Mouse (Mus musculus) forebrain, embryonic 14.5 days (tissue): ENCODE results near the gene Lsr. TPM values are rescaled to one million over a fixed set of nuclear protein-coding genes. Genes with fewer than 3 reads are reported as not detected.

Experiments
- ATAC-seq: fragments of 200-750 bp; cut with Nextera tagmentation; 2 replicates; pipeline ENCODE4 v1.8.0; 2017; ENCODE audit warnings: mild to moderate bottlenecking, moderate library complexity
- DNase-seq: peaks from one replicate; pipeline ENCODE4 v3.0.0-alpha.2; 2015; ENCODE audit warnings: low spot score
- H3K27ac ChIP-seq: fragments of 300-500 bp; sonication (generic); 2 replicates; pipeline ENCODE4 v1.5.1; 2014; ENCODE audit warnings: low read depth, mild to moderate bottlenecking, control low read depth, low read length, moderate library complexity
- H3K27me3 ChIP-seq: fragments of 300-500 bp; sonication (generic); replicated peaks from 2 replicates; pipeline ENCODE4 v1.6.1; 2014; ENCODE audit warnings: low read length, control low read depth, mixed read lengths; ENCODE audit not compliant: control insufficient read depth, insufficient read depth
- H3K36me3 ChIP-seq: fragments of 300-500 bp; sonication (generic); 2 replicates; pipeline ENCODE4 v1.6.1; 2014; ENCODE audit warnings: low read length, control low read depth; ENCODE audit not compliant: control insufficient read depth, insufficient read depth
- H3K4me1 ChIP-seq: fragments of 300-500 bp; sonication (generic); 2 replicates; pipeline ENCODE4 v1.6.1; 2014; ENCODE audit warnings: antibody characterized with exemption, low read length, control low read depth; ENCODE audit not compliant: control insufficient read depth, insufficient read depth
- H3K4me2 ChIP-seq: fragments of 300-500 bp; sonication (generic); 2 replicates; pipeline ENCODE4 v1.6.1; 2014; ENCODE audit warnings: mild to moderate bottlenecking, control low read depth, low read length
- H3K4me3 ChIP-seq: fragments of 300-500 bp; sonication (generic); 2 replicates; pipeline ENCODE4 v1.5.1; 2014; ENCODE audit warnings: low read depth, low read length, control low read depth
- H3K9ac ChIP-seq: fragments of 300-500 bp; sonication (generic); 2 replicates; pipeline ENCODE4 v1.6.1; 2014; ENCODE audit warnings: mild to moderate bottlenecking, low read length, control low read depth, moderate library complexity
- H3K9me3 ChIP-seq: fragments of 300-500 bp; sonication (generic); replicated peaks from 2 replicates; pipeline ENCODE4 v1.6.1; 2016; ENCODE audit warnings: low read length, control low read depth, mixed read lengths; ENCODE audit not compliant: control insufficient read depth
- WGBS: fragments of 180-500 bp; shearing (Covaris S2); extraction: QIAGEN DNeasy Blood & Tissue Kit; methylation state at CpG from one replicate; pipeline ENCODE4 v1.1.7; 2014; 5-methylcytosine and 5-hydroxymethylcytosine counted together
- polyA plus RNA-seq: library from polyadenylated mRNA; unstranded; fragments of >200 nt; fragmentation: Nextera tagmentation; extraction: Ambion mirVana; gene quantifications from 2 replicates; pipeline ENCODE4 v1.2.1, GENCODE M21; 2014

Gene Lsr
- polyA plus RNA-seq, 1 experiment from 2014 or later: 16.8 TPM

DNA sequence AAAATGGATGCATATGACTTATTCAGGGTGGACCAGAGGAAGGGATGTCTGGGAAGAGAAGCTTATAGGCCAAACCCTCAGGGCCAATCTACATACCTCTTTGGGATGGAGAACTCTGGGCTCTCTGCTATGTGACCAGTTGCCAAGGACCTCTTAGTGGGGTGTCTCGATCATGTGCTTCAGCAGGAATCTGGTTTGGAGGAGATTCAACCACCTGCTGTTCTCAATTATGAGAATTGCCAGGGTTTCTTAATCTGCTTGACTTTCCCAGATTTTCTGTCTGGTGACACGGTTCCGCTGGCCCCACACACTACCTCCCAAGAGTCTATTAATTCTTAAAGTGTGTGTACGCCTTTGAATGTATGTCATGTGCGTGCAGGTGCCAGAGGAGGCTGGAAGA, 20.7 kb upstream of the Lsr start:
- no peak overlapping the region for H3K9ac ChIP-seq
- ATAC-seq (no peak), DNase-seq (no peak)
- no peak overlapping the region for H3K4me2 ChIP-seq
- H3K4me1 ChIP-seq: no peaks in the 10 kb centered on the region
- no peaks in the 10 kb centered on the region for H3K9me3 ChIP-seq
- H3K4me3 ChIP-seq: no peak overlapping the region
- WGBS: 84% methylated on average over 5 of the region's 5 CpGs
- no peaks in the 10 kb centered on the region for H3K36me3 ChIP-seq
- H3K27ac ChIP-seq: no peak overlapping the region
- H3K27me3 ChIP-seq: no peaks in the 10 kb centered on the region

DNA sequence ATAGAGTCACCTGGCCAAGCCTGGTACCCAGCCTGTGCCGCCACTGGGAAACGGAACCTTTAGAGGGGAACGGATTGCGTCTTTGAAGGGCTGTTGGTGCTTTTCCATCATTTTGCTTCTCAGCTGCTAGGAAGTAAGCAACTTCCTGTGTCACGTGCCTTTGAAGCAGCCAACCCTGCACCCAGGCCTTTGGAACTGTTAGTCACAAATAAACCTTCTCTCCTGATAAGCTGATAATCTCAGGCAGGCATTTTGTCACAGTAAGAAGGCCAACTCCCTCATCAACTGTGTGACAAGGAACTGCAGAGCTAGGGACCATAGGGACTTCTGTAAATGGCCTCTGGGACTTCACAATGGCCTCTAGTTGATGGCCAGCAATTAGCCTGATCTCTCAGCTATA, 18.9 kb upstream of the Lsr start:
- H3K27me3 ChIP-seq: no peaks in the 10 kb centered on the region
- no peaks in the 10 kb centered on the region for H3K36me3 ChIP-seq
- H3K27ac ChIP-seq: no peak overlapping the region
- H3K9me3 ChIP-seq: no peaks in the 10 kb centered on the region
- WGBS: 89% methylated on average over 5 of the region's 5 CpGs
- ATAC-seq (no peak), DNase-seq (no peak)
- no peak overlapping the region for H3K4me3 ChIP-seq
- H3K4me1 ChIP-seq: no peaks in the 10 kb centered on the region
- H3K4me2 ChIP-seq: no peak overlapping the region
- no peak overlapping the region for H3K9ac ChIP-seq

DNA sequence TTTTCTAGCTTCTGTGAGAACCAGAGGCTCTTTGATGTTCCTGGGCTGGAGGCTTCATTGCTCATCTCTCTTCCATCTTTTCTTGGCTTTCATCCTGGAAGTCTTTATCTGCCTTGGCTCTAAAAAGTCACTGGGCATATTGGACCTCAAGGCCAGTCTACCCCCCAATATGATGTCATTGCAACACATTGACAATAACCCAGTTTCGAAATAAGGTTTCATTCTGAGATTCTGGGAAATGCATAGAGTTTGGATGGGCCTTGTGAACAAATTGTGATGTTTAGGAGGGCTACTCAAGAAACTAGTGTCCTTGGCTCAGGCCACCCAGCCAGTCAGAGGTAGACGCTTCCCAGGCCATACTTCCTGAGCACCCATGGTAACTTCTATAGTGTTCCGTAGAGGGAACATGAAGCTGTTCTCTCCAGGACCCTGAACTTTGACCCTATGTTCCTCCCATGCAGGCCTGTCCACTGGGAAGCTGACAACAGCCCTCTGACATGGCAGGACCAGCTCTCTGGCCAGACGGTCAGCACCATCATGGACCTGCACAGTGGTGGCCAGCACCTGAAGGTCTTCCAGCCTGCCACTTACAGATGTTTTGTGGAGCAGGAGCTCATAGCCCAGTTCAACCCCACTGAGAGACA, 15.4 kb upstream of the Lsr start:
- no peaks in the 10 kb centered on the region for H3K9me3 ChIP-seq
- no peaks in the 10 kb centered on the region for H3K36me3 ChIP-seq
- no peak for DNase-seq
- ATAC-seq: no peak
- H3K9ac ChIP-seq: no peak overlapping the region
- H3K27ac ChIP-seq: no peak overlapping the region
- no peak overlapping the region for H3K4me2 ChIP-seq
- H3K4me1 ChIP-seq: no peaks in the 10 kb centered on the region
- no peaks in the 10 kb centered on the region for H3K27me3 ChIP-seq
- 92% methylated on average over 4 of the region's 4 CpGs for WGBS
- no peak overlapping the region for H3K4me3 ChIP-seq

DNA sequence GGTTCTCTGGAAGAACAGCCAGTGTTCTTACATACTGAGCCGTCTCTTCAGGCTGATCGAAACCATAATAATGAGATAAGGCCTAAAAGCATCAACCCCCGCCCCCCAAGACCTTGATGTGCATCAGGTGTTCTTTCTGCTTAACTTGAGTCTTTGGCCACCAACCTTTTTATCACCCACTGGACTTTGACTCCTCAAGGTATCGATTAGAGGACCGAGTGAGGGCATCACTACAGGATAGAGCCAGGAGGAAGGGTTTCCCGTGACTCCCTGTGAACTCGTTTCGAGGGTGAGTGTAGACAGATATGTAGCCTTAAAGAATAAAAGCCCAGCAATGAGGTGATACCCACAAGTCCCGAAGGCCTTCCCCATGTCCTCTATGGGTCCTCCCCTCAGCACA, 12.1 kb upstream of the Lsr start:
- ATAC-seq (no peak), DNase-seq (no peak)
- Histone ChIP-seq H3K4me1 (no peaks in the 10 kb centered on the region), H3K36me3 (no peaks in the 10 kb centered on the region), H3K27me3 (no peaks in the 10 kb centered on the region), H3K27ac (no peak overlapping the region), H3K4me3 (no peak overlapping the region), H3K4me2 (no peak overlapping the region), H3K9me3 (no peaks in the 10 kb centered on the region), H3K9ac (no peak overlapping the region)
- WGBS: 88% methylated on average over 9 of the region's 9 CpGs

DNA sequence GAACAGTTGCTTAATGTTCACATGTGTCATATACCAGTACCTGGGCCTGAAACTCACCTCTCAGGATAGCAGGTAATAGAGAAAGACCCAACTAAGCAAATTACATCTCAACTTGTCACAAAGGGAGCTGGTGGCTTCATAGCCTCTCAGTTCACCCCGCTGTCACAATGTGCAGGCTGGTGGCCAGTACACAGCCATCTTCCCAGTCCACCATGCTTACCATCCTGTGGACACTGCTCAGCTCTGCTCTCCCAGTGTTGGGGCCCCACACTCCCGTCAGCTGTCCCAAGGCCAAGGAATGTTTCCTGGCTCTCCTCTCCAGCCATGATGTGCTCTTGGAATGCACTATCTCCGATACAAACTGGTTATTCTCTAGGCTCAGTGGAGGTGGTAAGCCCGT, 8.4 kb upstream of the Lsr start:
- Histone ChIP-seq H3K27me3 (no peaks in the 10 kb centered on the region), H3K36me3 (no peaks in the 10 kb centered on the region), H3K9me3 (no peaks in the 10 kb centered on the region), H3K4me2 (no peak overlapping the region), H3K9ac (no peak overlapping the region), H3K4me1 (no peaks in the 10 kb centered on the region), H3K27ac (no peak overlapping the region), H3K4me3 (no peak overlapping the region)
- DNase-seq: no peak
- 91% methylated on average over 4 of the region's 4 CpGs for WGBS
- ATAC-seq: no peak

DNA sequence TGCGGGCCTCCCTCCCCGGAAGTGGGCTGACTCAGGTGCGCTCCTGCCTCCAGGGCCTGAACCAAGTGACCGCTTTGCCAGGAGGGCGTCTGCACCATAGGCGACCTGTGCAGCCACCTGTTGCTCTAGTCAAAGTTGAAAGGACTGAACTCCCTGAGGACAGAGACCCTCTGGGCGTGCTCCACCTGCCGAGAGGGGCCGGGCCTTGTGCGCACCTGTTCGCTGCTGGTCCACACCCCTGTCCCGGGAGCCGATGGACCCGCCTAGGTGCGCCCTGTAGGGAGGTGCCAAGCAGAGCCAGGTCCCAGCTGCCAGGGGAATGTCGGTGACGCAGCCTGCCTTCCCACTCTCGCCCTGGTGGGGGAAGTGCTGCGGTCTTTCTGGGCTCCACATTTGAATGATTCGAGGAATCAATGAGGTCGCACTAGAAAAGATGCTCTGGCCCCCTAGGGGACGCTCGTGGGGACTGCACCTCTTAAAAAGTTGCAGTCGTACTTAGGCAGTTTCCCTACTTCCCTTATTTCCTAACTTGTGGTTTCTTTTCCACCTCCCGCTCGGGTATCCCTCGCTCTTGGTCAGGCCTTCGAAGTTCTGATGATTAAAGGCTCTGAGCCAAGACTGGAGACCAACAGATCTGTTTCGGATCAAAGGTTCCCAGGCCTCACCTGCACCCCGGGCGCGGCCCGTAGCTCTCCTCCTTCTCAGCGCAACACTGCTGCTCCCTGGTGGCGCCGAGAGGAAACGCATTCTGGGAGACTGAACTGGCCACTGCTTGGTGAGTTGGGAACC, 431 bp upstream of the Lsr start, which contains the start of gene Fam187b:
TSS of gene Fam187b (plus strand) at position 290 of the 789 bp plus-strand sequence.
- H3K4me2 ChIP-seq: peak within 1 kb of the TSS; percentile 65
- DNase-seq: peak; percentile 86
- no peak within 1 kb of the TSS; the same call in 1 of the 2 replicates for H3K27ac ChIP-seq

DNA sequence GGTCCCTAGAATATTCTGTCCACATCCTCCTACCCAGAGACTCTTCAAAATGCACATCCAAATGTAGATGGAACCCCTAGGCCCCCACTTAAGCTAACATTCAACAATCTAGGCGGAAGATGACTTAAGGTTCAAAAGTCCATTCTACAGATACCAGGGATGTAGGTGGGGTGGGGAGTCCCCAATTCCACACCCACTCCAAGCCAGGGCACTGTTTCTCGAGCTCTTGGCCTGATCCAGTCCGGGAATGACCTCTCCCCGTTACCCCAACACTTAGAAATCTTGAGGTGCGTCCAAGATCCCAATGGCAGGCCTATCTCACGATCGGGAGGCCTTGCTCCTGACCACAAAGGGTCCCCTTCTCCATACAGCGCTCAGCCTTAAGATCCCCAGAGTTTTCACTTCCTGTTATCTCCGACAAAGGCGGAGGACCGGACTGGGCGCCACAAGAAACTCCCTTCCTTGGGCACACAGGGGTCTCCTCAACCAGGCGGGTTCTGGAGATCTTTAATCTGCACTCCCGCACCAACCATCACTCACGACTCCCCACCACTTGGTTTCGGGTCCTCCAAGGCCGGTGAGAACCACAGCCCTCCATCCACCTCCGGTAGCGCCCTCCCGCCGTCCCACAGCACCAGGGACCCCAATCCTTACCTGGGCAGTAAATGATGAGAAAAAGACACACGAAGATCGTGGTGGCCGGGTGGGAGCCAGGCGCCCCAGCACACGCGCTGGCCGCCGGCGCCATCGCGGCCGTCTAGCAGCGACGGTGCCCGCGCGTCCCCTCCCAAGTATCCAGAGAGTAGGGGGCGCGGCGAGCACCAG, 626 bp downstream of the Lsr start:
- H3K9me3 ChIP-seq: no peaks in the 10 kb centered on the region
- WGBS: 3% methylated on average over 41 of the region's 41 CpGs
- H3K9ac ChIP-seq: peak overlapping the region; percentile 44
- peak; percentile 40 for ATAC-seq
- H3K27me3 ChIP-seq: peaks cover 8% of the 10 kb centered on the region
- no peak for DNase-seq
- H3K4me1 ChIP-seq: peaks cover 8% of the 10 kb centered on the region; the same call in 1 of the 2 replicates
- no peaks in the 10 kb centered on the region for H3K36me3 ChIP-seq
- H3K4me3 ChIP-seq: peak overlapping the region; percentile 34
- peak overlapping the region; percentile 65 for H3K4me2 ChIP-seq
- H3K27ac ChIP-seq: no peak overlapping the region

More for the DNA sequence above, 431 bp upstream of the Lsr start, which contains the start of gene Fam187b:
- Histone ChIP-seq H3K9ac (peak within 1 kb of the TSS; percentile 44), H3K27me3 (peaks cover 8% of the 10 kb centered on the region), H3K4me3 (peak within 1 kb of the TSS; percentile 34), H3K4me1 (peaks cover 8% of the 10 kb centered on the region; the same call in 1 of the 2 replicates), H3K9me3 (no peaks in the 10 kb centered on the region), H3K36me3 (no peaks in the 10 kb centered on the region)
- peak; percentile 88 for ATAC-seq
- under 1% methylated on average over 36 of the region's 37 CpGs for WGBS

DNA sequence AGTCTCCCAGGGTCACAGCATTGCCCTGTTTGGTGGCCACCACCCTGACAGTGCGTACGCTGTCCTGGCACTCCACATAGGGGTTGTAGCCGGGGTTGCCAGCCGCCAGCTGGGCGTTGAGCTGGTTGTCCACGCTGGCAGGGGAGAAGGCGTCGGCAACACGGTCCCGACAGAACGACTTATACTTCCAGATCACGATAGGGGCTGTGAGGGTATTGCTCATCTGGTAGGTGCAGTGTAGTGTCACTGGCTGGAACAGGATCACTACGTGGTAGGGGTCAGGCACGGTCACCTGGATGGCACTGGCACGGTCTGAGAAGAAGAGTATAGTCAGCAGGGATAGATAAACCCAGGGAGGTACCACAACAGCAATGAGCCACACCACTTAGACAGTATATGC, 1.4 kb downstream of the Lsr start:
- H3K9me3 ChIP-seq: no peaks in the 10 kb centered on the region
- H3K4me3 ChIP-seq: 0 out of 2 replicates have a peak overlapping the region, but pooled peaks have one; percentile 34
- DNase-seq (no peak), ATAC-seq (no peak)
- H3K4me2 ChIP-seq: peak overlapping the region; percentile 65; the same call in 1 of the 2 replicates
- H3K27ac ChIP-seq: no peak overlapping the region
- no peak overlapping the region; the same call in 1 of the 2 replicates for H3K9ac ChIP-seq
- H3K4me1 ChIP-seq: peaks cover 8% of the 10 kb centered on the region; the same call in 1 of the 2 replicates
- WGBS: 90% methylated on average over 15 of the region's 15 CpGs
- H3K36me3 ChIP-seq: no peaks in the 10 kb centered on the region
- H3K27me3 ChIP-seq: peaks cover 8% of the 10 kb centered on the region
